Mouse (Mus musculus): ENCODE results near the gene Alcam. TPM values are rescaled to one million over a fixed set of nuclear protein-coding genes. Genes with fewer than 3 reads are reported as not detected.

Alcam gene
- polyA plus RNA-seq, 1 experiment: 13.1 TPM

- TF ChIP-seq SRF (IDR thresholded peaks at IDR 0.05; ENCODE audit: control insufficient read depth, insufficient read length, low read depth): no peak
- no peak for TF ChIP-seq CEBPB (IDR thresholded peaks at IDR 0.05; ENCODE audit: insufficient read depth, poor library complexity, severe bottlenecking)
- TF ChIP-seq E2F4 (IDR thresholded peaks at IDR 0.05; ENCODE audit: insufficient read depth): no peak
- TF ChIP-seq POLR2AphosphoS2 (IDR thresholded peaks at IDR 0.05; ENCODE audit: insufficient read length, low read depth): no peak
- TF ChIP-seq MYOD1 (IDR thresholded peaks at IDR 0.05; ENCODE audit: control insufficient read depth in 1 of 3, insufficient read length in 2 of 3, low read depth in 2 of 3): no peak
- no peak for TF ChIP-seq USF1 (IDR thresholded peaks at IDR 0.05; ENCODE audit: low read depth)
- no peak for TF ChIP-seq MAX (IDR thresholded peaks at IDR 0.05; ENCODE audit: low read depth)
- no peak for TF ChIP-seq TCF12 (IDR thresholded peaks at IDR 0.05; ENCODE audit: insufficient read depth, poor library complexity, severe bottlenecking)
- no peak for TF ChIP-seq POLR2A (IDR thresholded peaks at IDR 0.05; ENCODE audit: insufficient read length, low read depth)
- no peak for TF ChIP-seq MYOG (IDR thresholded peaks at IDR 0.05; ENCODE audit: control insufficient read depth in 1 of 3, insufficient read depth in 1 of 3, insufficient read length in 2 of 3, low read depth in 2 of 3)
- no peak for TF ChIP-seq TCF3 (IDR thresholded peaks at IDR 0.05; ENCODE audit: insufficient read length, low read depth)
- TF ChIP-seq REST (IDR thresholded peaks at IDR 0.05; ENCODE audit: insufficient read depth, insufficient read length): no peak
- peaks cover 3% of the 10 kb centered on the region for H3K79me2 ChIP-seq (ENCODE audit: control insufficient read depth, insufficient read depth)
- H3K4me2 ChIP-seq (ENCODE audit: low read depth): no peak overlapping the region
- H3K36me3 ChIP-seq (ENCODE audit: control insufficient read depth, insufficient read depth): no peaks in the 10 kb centered on the region
- no peak overlapping the region for H3K4me3 ChIP-seq
- H3K27me3 ChIP-seq (ENCODE audit: control insufficient read depth, insufficient read depth, insufficient read length): no peaks in the 10 kb centered on the region
- no peak overlapping the region for H3ac ChIP-seq (ENCODE audit: control insufficient read depth, insufficient read length)
Measured at GRCm38 (mm10) chr16:52431590-52431989, 22.3 kb downstream of the Alcam start.

- Histone ChIP-seq H3K4me3 (no peak overlapping the region), H3K36me3 (ENCODE audit: control insufficient read depth, insufficient read depth) (no peaks in the 10 kb centered on the region), H3K4me2 (ENCODE audit: low read depth) (no peak overlapping the region), H3K27me3 (ENCODE audit: control insufficient read depth, insufficient read depth, insufficient read length) (no peaks in the 10 kb centered on the region), H3K79me2 (ENCODE audit: control insufficient read depth, insufficient read depth) (no peaks in the 10 kb centered on the region), H3ac (ENCODE audit: control insufficient read depth, insufficient read length) (no peak overlapping the region)
- no peak for TF ChIP-seq TCF3 (IDR thresholded peaks at IDR 0.05; ENCODE audit: insufficient read length, low read depth)
- no peak for TF ChIP-seq CEBPB (IDR thresholded peaks at IDR 0.05; ENCODE audit: insufficient read depth, poor library complexity, severe bottlenecking)
- TF ChIP-seq SRF (IDR thresholded peaks at IDR 0.05; ENCODE audit: control insufficient read depth, insufficient read length, low read depth): no peak
- no peak for TF ChIP-seq REST (IDR thresholded peaks at IDR 0.05; ENCODE audit: insufficient read depth, insufficient read length)
- TF ChIP-seq MAX (IDR thresholded peaks at IDR 0.05; ENCODE audit: low read depth): no peak
- no peak for TF ChIP-seq MYOG (IDR thresholded peaks at IDR 0.05; ENCODE audit: control insufficient read depth in 1 of 3, insufficient read depth in 1 of 3, insufficient read length in 2 of 3, low read depth in 2 of 3)
- TF ChIP-seq USF1 (IDR thresholded peaks at IDR 0.05; ENCODE audit: low read depth): no peak
- no peak for TF ChIP-seq POLR2A (IDR thresholded peaks at IDR 0.05; ENCODE audit: insufficient read length, low read depth)
- no peak for TF ChIP-seq E2F4 (IDR thresholded peaks at IDR 0.05; ENCODE audit: insufficient read depth)
- TF ChIP-seq MYOD1 (IDR thresholded peaks at IDR 0.05; ENCODE audit: control insufficient read depth in 1 of 3, insufficient read length in 2 of 3, low read depth in 2 of 3): no peak
- TF ChIP-seq POLR2AphosphoS2 (IDR thresholded peaks at IDR 0.05; ENCODE audit: insufficient read length, low read depth): no peak
- TF ChIP-seq TCF12 (IDR thresholded peaks at IDR 0.05; ENCODE audit: insufficient read depth, poor library complexity, severe bottlenecking): no peak
Measured at GRCm38 (mm10) chr16:52430073-52430472, 23.8 kb downstream of the Alcam start.

- TF ChIP-seq TCF3 (IDR thresholded peaks at IDR 0.05; ENCODE audit: insufficient read length, low read depth): no peak
- TF ChIP-seq MYOD1 (IDR thresholded peaks at IDR 0.05; ENCODE audit: control insufficient read depth in 1 of 3, insufficient read length in 2 of 3, low read depth in 2 of 3): no peak
- TF ChIP-seq TCF12 (IDR thresholded peaks at IDR 0.05; ENCODE audit: insufficient read depth, poor library complexity, severe bottlenecking): no peak
- no peak for TF ChIP-seq CEBPB (IDR thresholded peaks at IDR 0.05; ENCODE audit: insufficient read depth, poor library complexity, severe bottlenecking)
- TF ChIP-seq REST (IDR thresholded peaks at IDR 0.05; ENCODE audit: insufficient read depth, insufficient read length): no peak
- TF ChIP-seq SRF (IDR thresholded peaks at IDR 0.05; ENCODE audit: control insufficient read depth, insufficient read length, low read depth): no peak
- no peak for TF ChIP-seq POLR2AphosphoS2 (IDR thresholded peaks at IDR 0.05; ENCODE audit: insufficient read length, low read depth)
- TF ChIP-seq USF1 (IDR thresholded peaks at IDR 0.05; ENCODE audit: low read depth): no peak
- TF ChIP-seq MAX (IDR thresholded peaks at IDR 0.05; ENCODE audit: low read depth): no peak
- no peak for TF ChIP-seq E2F4 (IDR thresholded peaks at IDR 0.05; ENCODE audit: insufficient read depth)
- no peak for TF ChIP-seq MYOG (IDR thresholded peaks at IDR 0.05; ENCODE audit: control insufficient read depth in 1 of 3, insufficient read depth in 1 of 3, insufficient read length in 2 of 3, low read depth in 2 of 3)
- no peak for TF ChIP-seq POLR2A (IDR thresholded peaks at IDR 0.05; ENCODE audit: insufficient read length, low read depth)
Measured at GRCm38 (mm10) chr16:52429661-52430060, 24.2 kb downstream of the Alcam start.

DNA sequence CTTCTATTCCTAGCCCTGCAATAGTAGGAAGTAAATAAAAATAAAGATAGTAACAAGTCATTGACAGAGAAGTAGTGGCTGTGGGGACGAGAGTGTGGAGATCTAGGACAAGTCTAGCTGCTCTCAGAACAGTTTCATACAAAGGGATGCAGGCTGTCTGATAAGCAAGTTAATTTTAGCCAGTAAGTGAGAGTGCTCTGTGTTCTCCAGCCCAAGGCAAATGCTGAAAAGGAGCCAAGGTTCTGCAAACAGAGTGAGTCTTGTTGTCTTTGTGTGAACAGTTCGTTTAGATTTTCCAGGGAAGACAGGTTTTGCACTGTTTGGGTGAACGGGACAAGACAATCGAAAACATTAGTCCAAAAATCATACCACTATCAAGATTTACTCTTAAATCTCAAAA is 25.4 kb downstream of the Alcam start:
- no peak overlapping the region for H3ac ChIP-seq (ENCODE audit: control insufficient read depth, insufficient read length)
- H3K79me2 ChIP-seq (ENCODE audit: control insufficient read depth, insufficient read depth): no peaks in the 10 kb centered on the region
- TF ChIP-seq CEBPB (IDR thresholded peaks at IDR 0.05; ENCODE audit: insufficient read depth, poor library complexity, severe bottlenecking) (no peak), USF1 (IDR thresholded peaks at IDR 0.05; ENCODE audit: low read depth) (no peak), SRF (IDR thresholded peaks at IDR 0.05; ENCODE audit: control insufficient read depth, insufficient read length, low read depth) (no peak), POLR2AphosphoS2 (IDR thresholded peaks at IDR 0.05; ENCODE audit: insufficient read length, low read depth) (no peak), POLR2A (IDR thresholded peaks at IDR 0.05; ENCODE audit: insufficient read length, low read depth) (no peak), MYOD1 (IDR thresholded peaks at IDR 0.05; ENCODE audit: control insufficient read depth in 1 of 3, insufficient read length in 2 of 3, low read depth in 2 of 3) (no peak), MYOG (IDR thresholded peaks at IDR 0.05; ENCODE audit: control insufficient read depth in 1 of 3, insufficient read depth in 1 of 3, insufficient read length in 2 of 3, low read depth in 2 of 3) (no peak), TCF3 (IDR thresholded peaks at IDR 0.05; ENCODE audit: insufficient read length, low read depth) (no peak), REST (IDR thresholded peaks at IDR 0.05; ENCODE audit: insufficient read depth, insufficient read length) (no peak), E2F4 (IDR thresholded peaks at IDR 0.05; ENCODE audit: insufficient read depth) (no peak)
- H3K4me3 ChIP-seq: no peak overlapping the region
- H3K27me3 ChIP-seq (ENCODE audit: control insufficient read depth, insufficient read depth, insufficient read length): no peaks in the 10 kb centered on the region
- H3K36me3 ChIP-seq (ENCODE audit: control insufficient read depth, insufficient read depth): no peaks in the 10 kb centered on the region
- H3K4me2 ChIP-seq (ENCODE audit: low read depth): no peak overlapping the region

More at GRCm38 (mm10) chr16:52429661-52430060, 24.2 kb downstream of the Alcam start:
- Histone ChIP-seq H3K27me3 (ENCODE audit: control insufficient read depth, insufficient read depth, insufficient read length) (no peaks in the 10 kb centered on the region), H3K4me3 (no peak overlapping the region), H3K4me2 (ENCODE audit: low read depth) (no peak overlapping the region), H3K79me2 (ENCODE audit: control insufficient read depth, insufficient read depth) (no peaks in the 10 kb centered on the region), H3ac (ENCODE audit: control insufficient read depth, insufficient read length) (no peak overlapping the region), H3K36me3 (ENCODE audit: control insufficient read depth, insufficient read depth) (no peaks in the 10 kb centered on the region)

All from myocyte (in vitro differentiated cells).